Mouse (Mus musculus) thymus, postnatal 10 days (tissue): Measurements from ENCODE around the gene Khdc3.
A peak's percentile ranks its signal among the peaks of the same experiment; 100 is the strongest.
"Not testable (repeated sequence)": the region's sequence is repeated elsewhere in the genome, so short reads cannot be mapped to it uniquely, and the experiment has no call there.

ENCODE experiments used
- DNase-seq, 2 experiments: peaks; one replicate each; pipeline ENCODE4 v3.0.0; 2021; ENCODE audit warnings: low spot score in 2 of 2

Gene Khdc3

DNA sequence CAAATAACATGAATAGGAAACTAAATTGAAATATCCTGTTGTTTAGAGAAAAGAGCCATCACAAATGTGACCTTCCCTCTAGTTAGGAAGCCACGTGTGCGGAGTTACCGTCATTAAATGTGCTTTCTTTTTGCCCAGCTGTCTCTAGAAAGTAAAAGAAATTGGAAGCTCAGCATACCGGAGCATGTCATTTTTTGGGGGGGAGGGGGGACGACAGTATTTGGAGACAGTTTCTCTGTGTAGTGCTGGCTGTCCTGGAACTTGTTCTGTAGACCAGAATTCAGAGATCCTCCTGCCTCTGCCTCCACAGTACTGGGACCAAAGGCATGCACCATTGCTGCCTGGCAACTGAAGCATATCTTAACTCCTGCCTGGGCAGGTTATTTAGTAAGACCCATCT, at the start of gene Khdc3:
Khdc3 (plus strand) TSS at position 301 of the 400 bp plus-strand sequence.
- DNase-seq = no peak

DNA sequence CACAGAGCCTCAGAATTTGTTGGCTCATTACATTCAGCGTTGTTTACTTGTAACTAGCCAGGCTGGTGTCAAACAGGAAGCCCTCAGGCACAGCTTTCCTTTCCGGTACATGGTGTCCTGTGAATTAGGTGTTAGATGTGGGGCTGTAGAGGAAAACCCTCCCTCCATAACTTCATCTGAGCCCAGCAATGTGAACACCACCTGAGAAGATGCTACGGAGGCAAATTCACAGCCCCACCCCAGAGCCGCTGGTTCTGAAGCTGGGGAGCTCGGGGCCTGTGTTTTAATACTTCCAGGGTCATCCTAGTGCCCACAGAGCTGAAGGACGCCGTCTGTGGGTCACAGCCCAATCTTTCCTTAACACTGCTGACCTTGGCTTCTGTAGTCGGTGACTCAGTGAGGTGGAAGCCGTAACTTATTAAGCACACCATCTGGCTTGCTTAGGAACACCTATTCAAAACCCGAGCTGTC, 46.2 kb upstream of the Khdc3 start:
- DNase-seq = no peak

DNA sequence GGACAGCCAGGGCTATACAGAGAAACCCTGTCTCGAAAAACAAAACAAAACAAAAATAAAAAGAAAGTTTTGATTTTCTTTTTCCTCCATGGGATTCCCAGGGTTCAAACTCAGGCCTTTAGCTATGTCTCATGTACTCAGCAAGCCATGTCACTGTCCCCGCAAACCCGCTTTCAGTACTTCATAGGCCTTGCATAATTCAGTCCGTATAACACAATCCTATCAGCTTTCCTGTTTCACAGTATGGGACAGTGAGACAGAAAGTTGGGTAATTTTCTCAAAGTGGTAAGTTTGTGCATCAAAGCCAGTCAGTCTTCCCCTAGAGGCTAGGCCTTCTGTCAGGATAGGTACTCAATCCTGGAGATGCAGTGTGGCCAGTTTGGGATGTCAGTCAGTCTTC, 42.4 kb upstream of the Khdc3 start:
- DNase-seq = no peak

DNA sequence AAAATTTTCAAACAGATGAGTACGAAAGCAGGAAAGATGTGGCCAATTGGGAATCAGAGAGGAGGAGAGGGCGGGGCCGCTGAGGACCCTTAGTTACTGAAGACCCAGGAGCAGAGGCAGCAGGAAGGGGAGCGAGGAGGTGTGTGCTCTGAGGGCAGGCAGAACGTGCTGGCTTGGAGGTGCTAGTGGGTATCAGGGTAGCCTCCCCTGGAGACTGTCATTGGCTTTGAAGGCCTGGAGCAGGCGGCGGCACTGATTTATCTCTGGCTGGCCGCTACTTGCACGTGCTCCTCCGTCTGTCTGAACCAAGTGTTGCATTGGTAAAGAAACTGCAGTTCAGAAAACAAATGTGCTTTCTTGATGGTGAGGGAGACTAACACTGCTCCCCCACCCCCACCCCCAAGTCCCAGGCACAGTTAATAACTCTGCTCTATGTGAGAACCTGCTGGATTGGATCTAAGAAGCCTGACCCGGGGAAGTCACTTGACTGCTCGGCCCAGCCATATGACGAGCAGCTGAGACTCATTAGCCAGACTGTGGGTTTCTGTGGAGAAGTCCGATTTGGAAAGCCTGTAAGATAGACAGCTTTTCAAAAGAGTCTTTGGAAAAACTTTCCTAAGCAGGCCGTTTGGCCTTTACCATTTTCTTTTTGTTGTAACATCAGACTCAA, 37.9 kb upstream of the Khdc3 start:
- DNase-seq = no peak

- no peak for DNase-seq
Measured at GRCm38 (mm10) chr9:73067086-73067485, 34.5 kb upstream of the Khdc3 start.

DNA sequence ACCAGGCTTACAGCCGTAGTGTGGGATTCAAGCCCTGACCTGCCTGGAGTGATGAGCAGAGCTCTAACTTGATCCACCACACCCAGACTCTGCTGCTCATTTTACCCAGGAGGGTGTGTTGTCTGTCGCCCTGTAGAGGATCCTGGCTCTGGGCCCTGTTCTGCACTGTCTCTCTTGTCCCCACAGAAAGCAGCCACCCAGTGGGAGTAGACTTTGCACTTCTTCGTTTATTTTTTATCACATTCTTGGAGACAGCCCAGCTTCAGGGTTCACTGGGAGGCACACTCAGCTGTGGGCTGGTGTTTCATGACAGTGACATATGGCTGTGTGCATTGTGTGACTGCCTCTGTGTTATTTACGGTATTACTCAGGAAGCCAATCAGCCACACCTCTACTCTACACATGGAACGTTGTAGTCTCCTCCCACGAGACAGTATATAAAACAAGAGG, 33.4 kb upstream of the Khdc3 start:
- no peak for DNase-seq

- DNase-seq = no peak
Measured at GRCm38 (mm10) chr9:73068688-73069087, 32.9 kb upstream of the Khdc3 start.

- DNase-seq = no peak
Measured at GRCm38 (mm10) chr9:73070971-73071659, 30.5 kb upstream of the Khdc3 start.

DNA sequence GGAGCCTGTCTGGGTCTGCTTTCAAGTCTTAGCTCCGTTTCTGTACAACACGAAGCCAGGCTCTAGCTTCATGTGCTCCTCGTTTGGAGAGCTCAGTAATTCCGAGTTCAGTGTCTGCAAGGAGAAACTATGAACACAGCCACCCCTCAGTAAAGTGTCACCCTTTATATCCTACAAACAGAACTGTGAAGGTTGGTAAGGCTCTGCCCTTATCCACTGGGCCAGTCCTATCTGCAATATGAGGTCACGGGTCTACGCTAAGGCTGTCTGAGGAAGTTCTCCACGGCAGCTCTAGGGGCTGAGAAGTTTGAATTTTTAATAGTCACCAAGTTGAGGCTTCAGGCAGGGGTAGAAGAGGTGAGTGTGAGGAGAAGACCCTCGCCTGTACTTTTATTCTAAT, 29.2 kb upstream of the Khdc3 start:
- DNase-seq = no peak

GRCm38 (mm10) chr9:73073169-73073568, 28.5 kb upstream of the Khdc3 start:
- DNase-seq = peak; percentile 36 to 39

DNA sequence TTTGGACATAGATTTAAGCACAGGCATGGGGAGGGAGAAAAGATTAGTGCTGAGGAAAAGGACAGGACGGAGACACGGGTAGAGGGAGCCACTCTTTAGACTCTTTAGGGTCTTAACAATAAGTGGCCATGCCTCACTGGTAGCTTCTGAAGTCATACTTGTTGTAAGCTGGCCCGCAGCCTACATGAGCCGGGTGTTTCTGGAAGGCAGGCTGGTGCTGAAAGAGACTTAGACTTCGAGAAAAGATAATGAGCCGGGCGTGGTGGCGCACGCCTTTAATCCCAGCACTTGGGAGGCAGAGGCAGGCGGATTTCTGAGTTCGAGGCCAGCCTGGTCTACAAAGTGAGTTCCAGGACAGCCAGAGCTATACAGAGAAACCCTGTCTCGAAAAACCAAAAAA, 22.3 kb upstream of the Khdc3 start:
- DNase-seq = not testable (repeated sequence)

- no peak for DNase-seq
Measured at GRCm38 (mm10) chr9:73079801-73080325, 21.8 kb upstream of the Khdc3 start.

DNA sequence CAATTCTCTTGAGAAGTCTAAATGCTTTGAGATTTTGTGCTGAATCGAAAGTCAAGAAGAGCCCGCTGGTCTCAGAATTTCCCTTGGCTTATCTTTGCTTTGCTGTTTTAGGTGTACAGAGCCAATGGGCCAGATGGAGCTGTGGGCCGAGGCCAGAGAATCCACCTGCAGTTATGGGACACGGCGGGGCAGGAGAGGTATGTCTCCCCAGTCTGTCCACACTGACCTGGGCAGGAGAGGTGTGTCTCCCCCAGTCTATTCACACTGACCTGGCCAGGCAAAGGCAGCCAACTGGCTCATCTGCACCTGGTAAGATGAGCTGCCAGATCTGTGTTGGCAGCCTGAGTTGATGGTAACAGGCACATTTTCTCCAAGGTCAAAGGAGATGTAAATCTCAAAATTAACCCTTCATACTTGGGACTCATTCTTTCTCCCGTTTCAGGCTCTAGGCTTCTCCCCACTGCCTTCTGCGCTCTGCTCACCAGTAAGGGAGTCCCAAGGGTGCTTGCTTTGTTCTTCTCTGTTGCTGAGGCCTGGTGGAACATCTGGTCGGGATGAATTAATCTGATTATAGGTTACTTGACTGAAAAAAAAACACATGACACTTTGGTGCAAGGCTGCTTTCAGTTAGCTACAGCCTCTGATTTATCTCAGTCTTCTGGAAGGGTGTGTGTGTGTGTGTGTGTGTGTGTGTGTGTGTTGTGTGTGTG, 19.2 kb upstream of the Khdc3 start:
- no peak for DNase-seq

- no peak for DNase-seq
Measured at GRCm38 (mm10) chr9:73083956-73084355, 17.7 kb upstream of the Khdc3 start.

DNA sequence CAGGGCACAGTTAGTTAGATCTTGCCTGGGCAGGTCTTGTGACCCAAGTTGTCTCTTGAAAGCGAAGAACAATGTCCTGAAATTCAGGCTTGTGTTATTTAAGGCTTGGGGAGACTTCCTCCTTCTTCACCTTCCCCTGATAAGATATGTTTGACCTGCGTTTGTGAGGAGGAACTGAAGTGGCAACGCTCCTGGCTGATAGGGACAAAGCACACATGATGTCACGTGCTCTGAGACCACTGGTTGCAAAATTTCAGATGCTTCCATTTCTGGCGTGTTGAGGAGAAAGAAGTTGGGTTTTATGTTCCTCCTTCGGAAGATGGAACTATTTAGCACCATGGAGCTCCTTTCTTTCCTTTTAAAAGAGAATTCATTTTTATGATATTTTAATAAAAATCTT, 15.8 kb upstream of the Khdc3 start:
- DNase-seq = no peak

DNA sequence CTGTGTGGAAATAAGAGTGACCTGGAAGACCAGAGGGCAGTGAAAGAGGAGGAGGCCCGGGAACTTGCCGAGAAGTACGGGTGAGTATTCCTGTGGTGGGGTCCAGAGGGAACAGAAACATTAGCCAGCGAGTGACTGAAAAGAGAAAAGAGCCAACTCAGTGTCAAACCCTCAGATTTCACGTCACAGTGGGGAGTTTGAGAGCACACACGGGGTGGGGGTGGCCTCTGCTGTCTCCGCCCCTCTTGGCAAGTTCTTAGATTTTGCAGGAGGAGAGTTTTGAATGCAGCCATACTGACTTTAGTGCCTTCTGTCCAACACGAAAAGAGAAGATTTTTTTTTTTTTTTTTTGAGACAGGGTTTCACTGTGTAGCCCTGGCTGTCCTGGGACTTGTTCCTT, 14.5 kb upstream of the Khdc3 start:
- DNase-seq = peak in 1 of 2 experiments; percentile 33

GRCm38 (mm10) chr9:73087581-73087980, 14.1 kb upstream of the Khdc3 start:
- no peak for DNase-seq

- DNase-seq = peak; percentile 46 to 49
Measured at GRCm38 (mm10) chr9:73089222-73089920, 12.3 kb upstream of the Khdc3 start.

DNA sequence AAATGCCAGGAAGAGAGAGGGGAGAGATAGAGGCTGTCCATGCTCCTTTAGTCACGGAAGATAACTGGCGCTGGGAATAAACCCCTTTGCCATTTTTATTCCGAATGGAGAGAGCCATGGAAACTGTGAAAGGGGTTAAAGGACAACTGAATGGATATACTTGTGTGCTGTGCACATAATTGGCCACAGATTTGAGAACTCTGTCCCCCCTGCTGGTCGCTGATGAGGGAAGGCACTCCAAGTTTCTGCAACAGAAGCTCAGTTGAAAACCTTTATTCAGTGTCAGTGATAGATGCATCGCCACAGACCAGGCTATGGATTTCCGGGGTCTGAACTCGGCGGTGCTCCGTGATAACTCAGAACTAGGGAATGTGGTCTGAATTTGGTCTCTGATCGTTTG, 11.5 kb upstream of the Khdc3 start:
- no peak for DNase-seq

DNA sequence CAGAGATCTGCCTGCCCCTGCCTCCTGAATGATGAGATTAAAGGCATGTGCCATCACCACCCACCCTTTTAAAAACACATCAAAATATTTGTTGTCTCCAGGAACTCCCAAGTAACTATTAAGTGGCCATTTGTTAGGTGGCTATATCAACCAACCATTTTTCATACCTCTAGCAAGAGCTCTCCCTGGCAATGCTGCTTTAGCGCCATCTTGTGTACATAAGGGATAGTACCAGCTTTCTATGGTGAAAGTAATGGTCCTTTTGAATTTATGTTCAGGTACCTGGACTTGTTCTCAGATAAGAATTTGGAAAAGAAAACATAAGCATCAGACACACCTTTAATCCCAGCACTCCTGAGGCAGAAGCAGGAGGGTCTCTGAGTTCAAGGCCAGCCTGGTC, 9.9 kb upstream of the Khdc3 start:
- DNase-seq = peak in 1 of 2 experiments; percentile 64

DNA sequence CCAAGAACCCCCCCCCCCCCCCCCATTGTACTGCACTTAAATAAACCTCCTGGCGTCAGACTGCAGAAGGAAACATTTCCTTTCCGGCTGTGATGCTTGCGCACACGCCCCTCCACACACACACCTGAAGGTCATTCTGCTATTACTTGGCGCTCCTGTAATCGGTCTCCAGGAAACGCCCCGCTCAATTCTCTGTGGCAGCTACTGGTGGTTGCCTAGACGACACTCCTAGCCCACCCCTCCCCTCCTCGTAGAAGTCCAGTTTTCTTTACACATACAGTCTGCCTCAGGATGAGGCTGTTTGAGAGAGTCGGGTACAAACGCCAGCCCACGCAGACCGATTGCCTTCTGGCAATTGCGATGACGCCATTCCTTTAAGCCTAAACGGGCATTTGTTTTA, 7.1 kb upstream of the Khdc3 start:
- no peak for DNase-seq

- no peak for DNase-seq
Measured at GRCm38 (mm10) chr9:73097898-73098297, 3.7 kb upstream of the Khdc3 start.
